Mouse (Mus musculus) embryonic facial prominence, embryonic 13.5 days (tissue): ENCODE data around the gene Fstl4. TPM values are rescaled to one million over a fixed set of nuclear protein-coding genes. Genes with fewer than 3 reads are reported as not detected.

ENCODE experiments used
- ATAC-seq: fragments of 200-750 bp; cut with Nextera tagmentation; 2 replicates; pipeline ENCODE4 v1.8.0; 2017; ENCODE audit warnings: low read depth; ENCODE audit not compliant: insufficient number of reproducible peaks, insufficient read depth, low FRiP score, low TSS enrichment
- H3K27ac ChIP-seq: fragments of 300-500 bp; sonication (generic); 2 replicates; pipeline ENCODE4 v1.5.1; 2015; ENCODE audit warnings: moderate library complexity, mild to moderate bottlenecking, inconsistent platforms
- H3K27me3 ChIP-seq: fragments of 300-500 bp; sonication (generic); 2 replicates; pipeline ENCODE4 v1.6.1; 2015; ENCODE audit warnings: mild to moderate bottlenecking, inconsistent platforms
- H3K36me3 ChIP-seq: fragments of 300-500 bp; sonication (generic); 2 replicates; pipeline ENCODE4 v1.6.1; 2015; ENCODE audit warnings: mild to moderate bottlenecking, inconsistent platforms
- H3K4me1 ChIP-seq: fragments of 300-500 bp; sonication (generic); 2 replicates; pipeline ENCODE4 v1.6.1; 2015; ENCODE audit warnings: inconsistent platforms
- H3K4me2 ChIP-seq: fragments of 300-500 bp; sonication (generic); 2 replicates; pipeline ENCODE4 v1.6.1; 2015; ENCODE audit warnings: moderate library complexity, mild to moderate bottlenecking, inconsistent platforms
- H3K4me3 ChIP-seq: fragments of 300-500 bp; sonication (generic); 2 replicates; pipeline ENCODE4 v1.5.1; 2015; ENCODE audit warnings: mild to moderate bottlenecking, inconsistent platforms
- H3K9ac ChIP-seq: fragments of 300-500 bp; sonication (generic); 2 replicates; pipeline ENCODE4 v1.6.1; 2015; ENCODE audit warnings: mild to moderate bottlenecking, inconsistent platforms
- H3K9me3 ChIP-seq: fragments of 300-500 bp; sonication (generic); 2 replicates; pipeline ENCODE4 v1.6.1; 2016; ENCODE audit warnings: inconsistent platforms
- WGBS: fragments of 180-500 bp; shearing (Covaris S2); methylation state at CpG from one replicate; pipeline ENCODE4 v1.1.7; 2015; ENCODE audit warnings: mixed read lengths; 5-methylcytosine and 5-hydroxymethylcytosine counted together
- polyA plus RNA-seq: library from polyadenylated mRNA; unstranded; fragments of >200 nt; fragmentation: Nextera tagmentation; extraction: Ambion mirVana; gene quantifications from 2 replicates; pipeline ENCODE4 v1.2.1, GENCODE M21; 2015

Fstl4 gene
- 0.96 and 1.7 TPM in 2 replicates for polyA plus RNA-seq

- H3K27me3 ChIP-seq = peaks cover 65% of the 10 kb centered on the region
- no peaks in the 10 kb centered on the region for H3K36me3 ChIP-seq
- ATAC-seq = 0 out of 2 replicates have a peak, but pooled peaks have one; percentile 32
- peaks cover 19% of the 10 kb centered on the region for H3K4me1 ChIP-seq
- WGBS = 0% methylated on average over 48 of the region's 48 CpGs
- H3K9ac ChIP-seq = peak within 1 kb of the TSS; percentile 54
- H3K27ac ChIP-seq = no peak within 1 kb of the TSS
- peak within 1 kb of the TSS; percentile 93 for H3K4me2 ChIP-seq
- H3K9me3 ChIP-seq = no peaks in the 10 kb centered on the region
- H3K4me3 ChIP-seq = peak within 1 kb of the TSS; percentile 52
Measured at GRCm38 (mm10) chr11:52764461-52764893, at the start of gene Fstl4. Gene Fstl4, plus strand, starts transcription at chr11:52764634.

GRCm38 (mm10) chr11:52718570-52718969 lies 45.9 kb upstream of the Fstl4 start:
- 72% methylated on average over 1 of the region's 1 CpGs for WGBS
- Histone ChIP-seq H3K4me1 (no peaks in the 10 kb centered on the region), H3K4me2 (no peak overlapping the region), H3K4me3 (no peak overlapping the region), H3K36me3 (no peaks in the 10 kb centered on the region), H3K9ac (no peak overlapping the region), H3K9me3 (no peaks in the 10 kb centered on the region), H3K27ac (no peak overlapping the region), H3K27me3 (no peaks in the 10 kb centered on the region)
- no peak for ATAC-seq

- 62% methylated on average over 6 of the region's 6 CpGs for WGBS
- Histone ChIP-seq H3K9ac (no peak overlapping the region), H3K4me3 (no peak overlapping the region), H3K27me3 (no peaks in the 10 kb centered on the region), H3K9me3 (no peaks in the 10 kb centered on the region), H3K36me3 (no peaks in the 10 kb centered on the region), H3K4me2 (no peak overlapping the region), H3K27ac (no peak overlapping the region), H3K4me1 (no peaks in the 10 kb centered on the region)
- ATAC-seq = no peak
Measured at GRCm38 (mm10) chr11:52721087-52721486, 43.3 kb upstream of the Fstl4 start.

- Histone ChIP-seq H3K27me3 (no peaks in the 10 kb centered on the region), H3K36me3 (no peaks in the 10 kb centered on the region), H3K9ac (no peak overlapping the region), H3K4me2 (no peak overlapping the region), H3K4me1 (no peaks in the 10 kb centered on the region), H3K9me3 (no peaks in the 10 kb centered on the region), H3K4me3 (no peak overlapping the region), H3K27ac (no peak overlapping the region)
- WGBS = 86% methylated on average over 4 of the region's 4 CpGs
- ATAC-seq = no peak
Measured at GRCm38 (mm10) chr11:52722706-52723105, 41.7 kb upstream of the Fstl4 start.

- H3K9ac ChIP-seq = no peak overlapping the region
- no peak for ATAC-seq
- H3K9me3 ChIP-seq = no peaks in the 10 kb centered on the region
- H3K4me2 ChIP-seq = no peak overlapping the region
- H3K27ac ChIP-seq = no peak overlapping the region
- H3K27me3 ChIP-seq = no peaks in the 10 kb centered on the region
- WGBS = 94% methylated on average over 1 of the region's 1 CpGs
- no peaks in the 10 kb centered on the region for H3K4me1 ChIP-seq
- no peak overlapping the region for H3K4me3 ChIP-seq
- H3K36me3 ChIP-seq = no peaks in the 10 kb centered on the region
Measured at GRCm38 (mm10) chr11:52726001-52726400, 38.4 kb upstream of the Fstl4 start.

GRCm38 (mm10) chr11:52728479-52728878 lies 36.0 kb upstream of the Fstl4 start:
- Histone ChIP-seq H3K4me1 (no peaks in the 10 kb centered on the region), H3K9me3 (no peaks in the 10 kb centered on the region), H3K4me2 (no peak overlapping the region), H3K27ac (no peak overlapping the region), H3K27me3 (no peaks in the 10 kb centered on the region), H3K9ac (no peak overlapping the region), H3K4me3 (no peak overlapping the region), H3K36me3 (no peaks in the 10 kb centered on the region)
- WGBS = 71% methylated on average over 15 of the region's 15 CpGs
- ATAC-seq = no peak

GRCm38 (mm10) chr11:52729890-52730289 lies 34.5 kb upstream of the Fstl4 start:
- Histone ChIP-seq H3K36me3 (no peaks in the 10 kb centered on the region), H3K9me3 (0 out of 2 replicates have a peak, but pooled peaks cover 3% of the 10 kb centered on the region), H3K27me3 (no peaks in the 10 kb centered on the region), H3K4me2 (no peak overlapping the region), H3K4me1 (no peaks in the 10 kb centered on the region), H3K9ac (no peak overlapping the region), H3K4me3 (no peak overlapping the region), H3K27ac (no peak overlapping the region)
- ATAC-seq = no peak
- 80% methylated on average over 5 of the region's 5 CpGs for WGBS

GRCm38 (mm10) chr11:52731979-52732378 lies 32.5 kb upstream of the Fstl4 start:
- no peak for ATAC-seq
- Histone ChIP-seq H3K9ac (no peak overlapping the region), H3K27me3 (no peaks in the 10 kb centered on the region), H3K4me3 (no peak overlapping the region), H3K27ac (no peak overlapping the region), H3K4me1 (no peaks in the 10 kb centered on the region), H3K36me3 (no peaks in the 10 kb centered on the region), H3K4me2 (no peak overlapping the region), H3K9me3 (0 out of 2 replicates have a peak, but pooled peaks cover 3% of the 10 kb centered on the region)
- WGBS = 51% methylated on average over 8 of the region's 8 CpGs

- H3K4me2 ChIP-seq = no peak overlapping the region
- H3K9ac ChIP-seq = no peak overlapping the region
- no peaks in the 10 kb centered on the region for H3K27me3 ChIP-seq
- no peak for ATAC-seq
- no peak overlapping the region for H3K27ac ChIP-seq
- peaks cover 3% of the 10 kb centered on the region; the same call in 1 of the 2 replicates for H3K4me1 ChIP-seq
- WGBS = 87% methylated on average over 6 of the region's 6 CpGs
- 0 out of 2 replicates have a peak, but pooled peaks cover 3% of the 10 kb centered on the region for H3K9me3 ChIP-seq
- H3K36me3 ChIP-seq = no peaks in the 10 kb centered on the region
- no peak overlapping the region for H3K4me3 ChIP-seq
Measured at GRCm38 (mm10) chr11:52734493-52735195, 29.8 kb upstream of the Fstl4 start.

GRCm38 (mm10) chr11:52739187-52739586 lies 25.2 kb upstream of the Fstl4 start:
- WGBS = 18% methylated on average over 9 of the region's 9 CpGs

GRCm38 (mm10) chr11:52740466-52740865 lies 24.0 kb upstream of the Fstl4 start:
- Histone ChIP-seq H3K4me3 (no peak overlapping the region), H3K4me1 (peaks cover 3% of the 10 kb centered on the region; the same call in 1 of the 2 replicates), H3K4me2 (no peak overlapping the region), H3K9me3 (no peaks in the 10 kb centered on the region), H3K27me3 (no peaks in the 10 kb centered on the region), H3K9ac (no peak overlapping the region), H3K36me3 (no peaks in the 10 kb centered on the region), H3K27ac (no peak overlapping the region)
- ATAC-seq = no peak

More at GRCm38 (mm10) chr11:52739187-52739586, 25.2 kb upstream of the Fstl4 start:
- no peak overlapping the region for H3K9ac ChIP-seq
- H3K27ac ChIP-seq = no peak overlapping the region
- no peak for ATAC-seq
- no peaks in the 10 kb centered on the region for H3K27me3 ChIP-seq
- H3K4me3 ChIP-seq = no peak overlapping the region
- H3K4me2 ChIP-seq = no peak overlapping the region
- 0 out of 2 replicates have a peak, but pooled peaks cover under 1% of the 10 kb centered on the region for H3K9me3 ChIP-seq
- no peaks in the 10 kb centered on the region for H3K36me3 ChIP-seq
- peaks cover 3% of the 10 kb centered on the region; the same call in 1 of the 2 replicates for H3K4me1 ChIP-seq

GRCm38 (mm10) chr11:52743956-52744355 lies 20.5 kb upstream of the Fstl4 start:
- ATAC-seq = no peak
- H3K27me3 ChIP-seq = no peaks in the 10 kb centered on the region
- no peaks in the 10 kb centered on the region for H3K9me3 ChIP-seq
- no peak overlapping the region for H3K9ac ChIP-seq
- no peak overlapping the region for H3K27ac ChIP-seq
- no peak overlapping the region for H3K4me2 ChIP-seq
- no peaks in the 10 kb centered on the region for H3K36me3 ChIP-seq
- no peak overlapping the region for H3K4me3 ChIP-seq
- H3K4me1 ChIP-seq = peaks cover 3% of the 10 kb centered on the region; the same call in 1 of the 2 replicates
